Mouse (Mus musculus) forebrain, postnatal 0 days (tissue): ENCODE measurements around the gene Lrp2. TPM values are rescaled to one million over a fixed set of nuclear protein-coding genes. Genes with fewer than 3 reads are reported as not detected.
A peak's percentile ranks its signal among the peaks of the same experiment; 100 is the strongest.

Experiments used
- ATAC-seq: fragments of 200-750 bp; cut with Nextera tagmentation; 2 replicates; pipeline ENCODE4 v1.8.0; 2017; ENCODE audit warnings: mild to moderate bottlenecking, moderate library complexity
- DNase-seq: peaks from one replicate; pipeline ENCODE4 v3.0.0-alpha.2; 2015
- H3K27ac ChIP-seq: fragments of 300-500 bp; sonication (generic); 2 replicates; pipeline ENCODE4 v1.5.1; 2014; ENCODE audit warnings: low read depth, mild to moderate bottlenecking, antibody characterized with exemption, low read length, moderate library complexity, mixed read lengths
- H3K27me3 ChIP-seq: fragments of 300-500 bp; sonication (generic); 2 replicates; pipeline ENCODE4 v1.6.1; 2014; ENCODE audit warnings: mild to moderate bottlenecking, low read length, mixed read lengths; ENCODE audit not compliant: insufficient read depth
- H3K36me3 ChIP-seq: fragments of 300-500 bp; sonication (generic); 2 replicates; pipeline ENCODE4 v1.6.1; 2014; ENCODE audit warnings: mild to moderate bottlenecking, moderate library complexity; ENCODE audit not compliant: insufficient read depth
- H3K4me1 ChIP-seq: fragments of 300-500 bp; sonication (generic); 2 replicates; pipeline ENCODE4 v1.6.1; 2014; ENCODE audit warnings: antibody characterized with exemption; ENCODE audit not compliant: insufficient read depth
- H3K4me2 ChIP-seq: fragments of 300-500 bp; sonication (generic); 2 replicates; pipeline ENCODE4 v1.6.1; 2014; ENCODE audit warnings: low read depth, mild to moderate bottlenecking, moderate library complexity
- H3K4me3 ChIP-seq: fragments of 300-500 bp; sonication (generic); 2 replicates; pipeline ENCODE4 v1.5.1; 2014; ENCODE audit warnings: low read depth, low read length, mixed read lengths
- H3K9ac ChIP-seq: fragments of 300-500 bp; sonication (generic); 2 replicates; pipeline ENCODE4 v1.6.1; 2014; ENCODE audit warnings: mild to moderate bottlenecking
- H3K9me3 ChIP-seq: fragments of 300-500 bp; sonication (generic); 2 replicates; pipeline ENCODE4 v1.6.1; 2016; ENCODE audit warnings: low read length
- CTCF ChIP-seq: sonication (generic); IDR thresholded peaks from 2 replicates; pipeline ENCODE4 v1.5.1; 2016; ENCODE audit warnings: antibody characterized with exemption, control low read depth, low read depth
- WGBS: fragments of 180-500 bp; shearing (Covaris S2); extraction: QIAGEN DNeasy Blood & Tissue Kit; methylation state at CpG from one replicate; pipeline ENCODE4 v1.1.7; 2014; 5-methylcytosine and 5-hydroxymethylcytosine counted together
- polyA plus RNA-seq: library from polyadenylated mRNA; unstranded; fragments of >200 nt; fragmentation: Nextera tagmentation; extraction: Ambion mirVana; gene quantifications from 2 replicates; pipeline ENCODE4 v1.2.1, GENCODE M21; 2015
- total RNA-seq: library from RNA; depleted of rRNA; stranded (reverse); fragments of >200 nt; gene quantifications from 2 replicates; pipeline ENCODE4 v1.2.3, GENCODE M21; 2014

The Lrp2 gene
- total and polyA plus RNA-seq, 2 experiments from 2014 or later = 0.15 to 1.3 TPM

GRCm38 (mm10) chr2:69530691-69531527, 55.0 kb downstream of the Lrp2 start:
- H3K27me3 ChIP-seq = no peaks in the 10 kb centered on the region
- ATAC-seq (no peak), DNase-seq (no peak)
- no peak overlapping the region for H3K27ac ChIP-seq
- H3K9me3 ChIP-seq = no peaks in the 10 kb centered on the region
- H3K9ac ChIP-seq = no peak overlapping the region
- H3K36me3 ChIP-seq = no peaks in the 10 kb centered on the region
- no peaks in the 10 kb centered on the region for H3K4me1 ChIP-seq
- no peak overlapping the region for H3K4me2 ChIP-seq
- TF ChIP-seq CTCF = no peak
- no peak overlapping the region for H3K4me3 ChIP-seq
- WGBS = 16% methylated on average over 14 of the region's 14 CpGs

- no peak overlapping the region for H3K9ac ChIP-seq
- H3K9me3 ChIP-seq = no peaks in the 10 kb centered on the region
- ATAC-seq (no peak), DNase-seq (no peak)
- no peak overlapping the region for H3K4me2 ChIP-seq
- no peak for TF ChIP-seq CTCF
- no peaks in the 10 kb centered on the region for H3K27me3 ChIP-seq
- no peak overlapping the region for H3K4me3 ChIP-seq
- H3K36me3 ChIP-seq = no peaks in the 10 kb centered on the region
- no peaks in the 10 kb centered on the region for H3K4me1 ChIP-seq
- H3K27ac ChIP-seq = no peak overlapping the region
- 51% methylated on average over 5 of the region's 5 CpGs for WGBS
Measured at GRCm38 (mm10) chr2:69530126-69530525, 55.7 kb downstream of the Lrp2 start.

DNA sequence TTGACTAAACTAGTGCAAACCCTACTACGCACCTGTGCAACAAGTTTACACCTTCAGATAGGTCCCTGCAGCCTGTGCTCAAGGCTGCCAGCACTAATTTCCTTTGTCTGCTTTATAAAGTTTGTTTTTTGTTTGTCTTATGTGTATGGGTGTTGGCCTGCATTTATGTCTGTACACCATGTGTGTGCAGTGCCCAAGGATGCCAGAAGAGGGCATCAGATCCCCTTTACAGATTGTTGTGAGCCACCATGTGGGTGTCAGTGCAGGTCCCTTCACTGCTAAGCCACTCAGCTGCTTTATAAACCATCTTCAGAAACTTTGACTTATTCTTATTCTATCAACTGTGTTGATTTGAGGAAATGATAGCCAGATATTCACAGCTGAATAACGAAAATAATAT, 65.6 kb downstream of the Lrp2 start:
- 0 out of 2 replicates have a peak, but pooled peaks have one; percentile 9 for TF ChIP-seq CTCF
- WGBS = 91% methylated on average over 2 of the region's 2 CpGs

GRCm38 (mm10) chr2:69518307-69518706, 67.6 kb downstream of the Lrp2 start:
- no peak for DNase-seq

More for the DNA sequence above, 65.6 kb downstream of the Lrp2 start:
- H3K4me2 ChIP-seq = no peak overlapping the region
- no peak overlapping the region for H3K27ac ChIP-seq
- H3K27me3 ChIP-seq = no peaks in the 10 kb centered on the region
- no peaks in the 10 kb centered on the region for H3K4me1 ChIP-seq
- no peak overlapping the region for H3K9ac ChIP-seq
- ATAC-seq (no peak), DNase-seq (no peak)
- H3K4me3 ChIP-seq = no peak overlapping the region
- no peaks in the 10 kb centered on the region for H3K36me3 ChIP-seq
- no peaks in the 10 kb centered on the region for H3K9me3 ChIP-seq

GRCm38 (mm10) chr2:69511766-69512165, 74.1 kb downstream of the Lrp2 start:
- Histone ChIP-seq H3K27me3 (no peaks in the 10 kb centered on the region), H3K9me3 (no peaks in the 10 kb centered on the region), H3K4me1 (no peaks in the 10 kb centered on the region), H3K27ac (no peak overlapping the region), H3K4me2 (no peak overlapping the region), H3K9ac (no peak overlapping the region), H3K4me3 (no peak overlapping the region), H3K36me3 (no peaks in the 10 kb centered on the region)
- no peak for ATAC-seq
- 85% methylated on average over 5 of the region's 5 CpGs for WGBS
- no peak for DNase-seq
- TF ChIP-seq CTCF = no peak

More at GRCm38 (mm10) chr2:69518307-69518706, 67.6 kb downstream of the Lrp2 start:
- Histone ChIP-seq H3K4me2 (no peak overlapping the region), H3K27me3 (no peaks in the 10 kb centered on the region), H3K27ac (no peak overlapping the region), H3K4me1 (no peaks in the 10 kb centered on the region), H3K4me3 (no peak overlapping the region), H3K9me3 (no peaks in the 10 kb centered on the region), H3K36me3 (no peaks in the 10 kb centered on the region), H3K9ac (no peak overlapping the region)
- no peak for TF ChIP-seq CTCF
- no peak for ATAC-seq
- 91% methylated on average over 7 of the region's 7 CpGs for WGBS

- no peak for TF ChIP-seq CTCF
- H3K4me2 ChIP-seq = no peak overlapping the region
- H3K27ac ChIP-seq = no peak overlapping the region
- no peaks in the 10 kb centered on the region for H3K27me3 ChIP-seq
- no peak for DNase-seq
- H3K4me3 ChIP-seq = no peak overlapping the region
- no peaks in the 10 kb centered on the region for H3K9me3 ChIP-seq
- ATAC-seq = no peak
- H3K9ac ChIP-seq = no peak overlapping the region
- no peaks in the 10 kb centered on the region for H3K4me1 ChIP-seq
- 93% methylated on average over 9 of the region's 9 CpGs for WGBS
- no peaks in the 10 kb centered on the region for H3K36me3 ChIP-seq
Measured at GRCm38 (mm10) chr2:69500357-69500756, 85.5 kb downstream of the Lrp2 start.

GRCm38 (mm10) chr2:69493130-69493529, 92.7 kb downstream of the Lrp2 start:
- WGBS = 92% methylated on average over 4 of the region's 4 CpGs
- Histone ChIP-seq H3K36me3 (no peaks in the 10 kb centered on the region), H3K4me1 (no peaks in the 10 kb centered on the region), H3K4me3 (no peak overlapping the region), H3K9ac (no peak overlapping the region), H3K27me3 (no peaks in the 10 kb centered on the region), H3K4me2 (no peak overlapping the region), H3K27ac (no peak overlapping the region), H3K9me3 (no peaks in the 10 kb centered on the region)
- ATAC-seq (peak; percentile 76), DNase-seq (peak; percentile 69)
- TF ChIP-seq CTCF = peak; percentile 90
